Mouse (Mus musculus) megakaryocyte, embryonic 14.5 days (primary cell): ENCODE data around the gene Kdelr2.

Experiments
- FLI1 ChIP-seq: IDR thresholded peaks from 2 replicates; pipeline ENCODE4 v1.6.1; 2012; ENCODE audit warnings: low read length, inconsistent platforms, mixed read lengths
- GATA1 ChIP-seq: IDR thresholded peaks from 3 replicates; pipeline ENCODE4 v1.6.1; 2012; ENCODE audit warnings: mixed read lengths, low read length, inconsistent platforms, borderline replicate concordance

DNA sequence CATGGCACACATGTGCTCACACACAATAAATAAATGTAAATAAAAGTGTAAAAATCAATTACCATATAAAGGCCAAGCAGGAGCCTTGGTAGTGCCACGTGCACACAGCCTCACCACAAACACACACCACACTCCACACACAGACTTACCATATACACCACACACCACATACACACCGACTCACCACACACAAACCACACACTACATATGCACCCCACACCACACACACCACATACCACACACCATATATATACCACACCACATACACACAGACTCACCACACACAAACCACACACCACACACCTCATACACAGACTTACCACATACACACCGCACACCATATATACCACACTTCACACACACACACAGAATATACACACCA lies 67.5 kb downstream of the Kdelr2 start:
- TF ChIP-seq GATA1, result no peak; the same call in 2 of the 3 replicates
- TF ChIP-seq FLI1, result no peak
